Mouse (Mus musculus) layer of hippocampus, adult 2 months (tissue): ENCODE measurements at regions not wholly inside any gene's neighbourhood (a gene's known extent, or its start where the extent isn't known, plus 50 kb on each side); places are given as distances from the start of the nearest gene placed in this dataset.

Source experiments
- DNase-seq, 2 experiments: peaks; one replicate each; pipeline ENCODE4 v3.0.0; 2022; ENCODE audit warnings: low spot score in 2 of 2
- H3K27ac ChIP-seq: fragments of 200-600 bp; 2 replicates; pipeline ENCODE4 v1.8.1; 2022
- H3K4me3 ChIP-seq: fragments of 200-600 bp; 2 replicates; pipeline ENCODE4 v1.8.1; 2022; ENCODE audit warnings: mild to moderate bottlenecking
- CTCF ChIP-seq: fragments of 200-600 bp; conservative IDR thresholded peaks from 2 replicates; pipeline ENCODE4 v1.8.1; 2022; ENCODE audit warnings: antibody characterized with exemption, mild to moderate bottlenecking, moderate library complexity

DNA sequence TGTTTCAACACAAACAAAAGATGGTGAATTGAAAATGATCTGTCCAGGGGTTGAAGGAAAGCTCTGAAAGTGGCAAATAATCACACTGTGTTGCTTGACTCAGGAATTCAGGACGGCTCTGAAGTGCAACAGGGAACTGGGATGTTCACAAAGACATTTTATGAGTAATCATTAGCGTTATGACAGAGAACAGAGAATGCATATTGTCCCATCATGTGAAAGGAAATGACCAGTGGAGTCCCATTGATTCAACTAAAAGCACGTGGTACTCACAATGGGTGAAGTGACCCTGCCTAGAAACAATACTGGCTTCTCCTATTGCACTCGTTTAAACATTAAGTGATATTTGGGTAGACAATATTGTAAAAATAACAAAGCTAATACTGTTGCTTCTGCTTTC is 466.1 kb downstream of the Hsfy2 start:
- Histone ChIP-seq H3K27ac (no peak overlapping the region), H3K4me3 (no peak overlapping the region)
- no peak for DNase-seq
- TF ChIP-seq CTCF = no peak

DNA sequence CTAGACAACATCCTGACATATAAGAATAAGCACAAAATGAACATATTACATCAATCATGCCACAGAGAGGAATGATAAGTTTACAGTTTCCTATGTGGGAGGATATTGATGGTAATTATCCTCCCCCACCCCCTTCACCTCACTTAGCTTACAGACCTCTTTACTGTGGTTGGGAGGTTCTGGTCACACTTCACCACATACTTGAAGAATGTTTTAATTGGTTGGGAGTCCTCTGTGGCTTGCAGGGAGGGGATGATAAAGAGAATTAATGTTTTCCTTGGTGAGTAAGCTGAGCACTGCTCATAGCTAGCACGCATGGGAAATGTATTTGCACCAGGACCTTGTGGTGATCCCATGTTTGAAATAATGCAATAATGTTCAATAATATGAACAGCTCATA is 468.5 kb downstream of the Hsfy2 start:
- DNase-seq = no peak
- H3K27ac ChIP-seq = no peak overlapping the region
- no peak overlapping the region for H3K4me3 ChIP-seq
- no peak for TF ChIP-seq CTCF

DNA sequence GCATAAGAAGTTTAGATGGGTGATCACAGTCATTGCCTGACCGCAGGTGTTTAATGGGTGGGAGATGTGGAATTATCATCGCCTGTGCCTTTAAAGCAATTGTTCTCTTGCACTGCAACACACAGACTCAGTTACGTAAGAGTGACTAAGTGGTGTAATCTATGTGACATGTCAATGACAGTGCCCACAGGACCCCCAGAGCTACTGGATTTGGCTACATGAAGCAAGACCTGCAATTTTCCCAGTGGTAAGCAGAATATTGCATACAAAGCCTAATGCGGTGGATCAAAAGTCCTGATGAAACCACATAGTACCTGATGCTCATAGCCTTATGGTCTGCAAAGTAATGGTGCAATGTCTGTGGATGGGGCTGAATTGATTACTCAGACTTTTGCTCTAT is 469.2 kb downstream of the Hsfy2 start:
- TF ChIP-seq CTCF = no peak
- Histone ChIP-seq H3K27ac (no peak overlapping the region), H3K4me3 (no peak overlapping the region)
- no peak for DNase-seq

DNA sequence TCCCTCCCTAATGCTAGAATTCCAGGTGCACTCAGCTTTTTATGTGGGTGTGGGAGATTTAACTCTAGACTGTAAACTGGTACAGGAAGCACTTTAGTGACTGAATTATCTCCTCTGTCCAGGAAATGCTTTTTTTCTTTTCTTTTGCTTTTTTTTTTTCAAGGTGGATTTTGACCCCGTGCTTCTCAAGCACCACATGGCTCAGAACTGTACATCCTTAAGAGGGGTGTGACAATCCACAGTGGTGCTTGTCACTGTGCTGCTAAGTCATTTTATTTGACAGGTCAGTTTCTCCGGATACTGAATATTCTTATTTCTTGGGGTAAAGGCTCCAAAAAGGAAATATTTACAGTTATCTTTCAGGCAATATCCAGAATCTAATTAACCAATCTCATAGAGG is 472.0 kb downstream of the Hsfy2 start:
- no peak overlapping the region for H3K27ac ChIP-seq
- H3K4me3 ChIP-seq = no peak overlapping the region
- no peak for TF ChIP-seq CTCF
- no peak for DNase-seq

DNA sequence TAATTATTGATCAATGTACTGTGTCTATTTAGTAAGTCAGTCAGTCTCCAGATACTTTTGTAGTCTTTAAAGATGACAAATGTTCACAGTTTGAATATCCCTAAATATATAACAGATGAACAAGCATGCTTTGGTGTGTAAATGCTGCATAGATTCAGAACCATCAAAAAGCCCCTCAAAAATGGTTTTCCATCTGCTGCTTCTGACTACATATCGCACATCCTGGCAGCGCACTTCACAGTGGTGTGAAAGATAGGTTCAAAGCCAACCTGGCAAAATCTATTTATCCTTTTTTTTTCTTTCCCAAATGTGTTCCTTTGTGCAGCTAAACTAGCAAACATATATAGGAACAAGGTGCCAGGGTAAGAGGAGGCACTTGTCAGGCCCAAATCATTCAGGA is 472.9 kb downstream of the Hsfy2 start:
- no peak for DNase-seq
- no peak for TF ChIP-seq CTCF
- no peak overlapping the region for H3K27ac ChIP-seq
- H3K4me3 ChIP-seq = no peak overlapping the region

DNA sequence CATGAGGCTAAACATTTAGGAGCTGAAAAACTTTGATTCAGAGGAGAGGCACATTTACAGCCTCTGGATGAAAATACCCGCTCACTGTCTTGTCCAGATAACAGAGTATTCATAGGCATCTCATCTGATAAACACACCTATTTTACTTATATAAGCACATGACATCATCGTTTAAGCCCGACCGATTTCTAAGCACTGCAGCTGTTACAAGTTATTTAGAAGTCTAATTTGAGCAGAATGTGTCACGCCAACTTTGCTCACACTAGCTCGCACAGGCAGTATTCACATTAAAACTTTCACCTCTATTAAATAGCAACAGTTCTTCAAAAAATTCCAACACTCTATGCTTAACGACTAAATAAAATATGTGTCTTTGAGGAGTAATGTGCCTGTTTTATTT is 506.3 kb downstream of the Hsfy2 start:
- TF ChIP-seq CTCF = no peak

DNA sequence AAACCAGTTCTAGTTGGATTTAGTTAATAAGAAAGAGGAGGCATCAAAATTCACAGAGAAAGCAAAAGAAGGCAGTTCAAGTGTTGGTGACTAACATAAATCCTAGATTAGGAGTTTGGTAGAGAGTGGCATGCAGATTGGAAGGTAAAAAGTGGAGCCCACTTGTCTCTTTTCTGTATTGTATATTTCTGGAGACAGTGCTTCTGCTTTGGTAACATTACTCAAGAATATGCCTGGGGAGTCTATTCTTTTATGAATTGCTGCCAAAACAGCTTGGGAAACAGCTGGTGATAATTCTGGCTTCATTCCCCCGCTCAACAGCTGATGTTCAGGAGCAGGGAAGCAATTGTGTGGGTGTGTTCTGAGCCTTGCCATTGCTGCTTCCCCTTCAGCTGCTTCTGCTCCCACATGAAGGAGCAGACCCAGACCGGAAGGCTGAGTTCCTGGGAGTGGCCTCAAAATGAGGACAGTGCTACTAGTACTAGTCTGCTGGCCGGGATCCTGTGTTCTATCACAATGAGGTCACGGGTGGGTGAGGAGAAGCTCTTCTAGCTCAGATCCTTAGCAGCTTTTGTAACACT is 547.9 kb downstream of the Hsfy2 start:
- TF ChIP-seq CTCF = no peak
- Histone ChIP-seq H3K4me3 (no peak overlapping the region), H3K27ac (peak overlapping the region; percentile 68)
- peak; percentile 77 to 85 for DNase-seq

More for the DNA sequence above, 506.3 kb downstream of the Hsfy2 start:
- DNase-seq = peak; percentile 11
- Histone ChIP-seq H3K4me3 (no peak overlapping the region), H3K27ac (no peak overlapping the region)

DNA sequence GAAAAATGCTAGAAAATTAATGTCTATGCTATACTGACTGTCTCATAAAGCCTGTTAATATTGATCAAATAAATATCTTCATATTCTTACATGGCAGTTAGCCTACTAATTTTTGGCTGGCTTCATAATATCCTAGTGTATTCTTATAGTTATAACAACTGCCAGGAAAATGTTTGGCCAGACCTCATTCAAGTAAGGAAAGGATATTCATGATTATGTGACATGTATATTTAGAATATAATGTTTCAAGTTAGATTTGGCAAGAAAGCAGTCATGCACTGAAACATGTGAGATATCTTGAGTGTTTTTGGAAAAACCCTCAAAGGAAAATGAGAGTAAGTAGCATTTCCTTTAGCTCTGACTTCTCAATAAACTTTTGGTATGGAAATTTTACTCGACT is 548.9 kb downstream of the Hsfy2 start:
- no peak overlapping the region for H3K27ac ChIP-seq
- H3K4me3 ChIP-seq = no peak overlapping the region
- no peak for TF ChIP-seq CTCF
- no peak for DNase-seq

DNA sequence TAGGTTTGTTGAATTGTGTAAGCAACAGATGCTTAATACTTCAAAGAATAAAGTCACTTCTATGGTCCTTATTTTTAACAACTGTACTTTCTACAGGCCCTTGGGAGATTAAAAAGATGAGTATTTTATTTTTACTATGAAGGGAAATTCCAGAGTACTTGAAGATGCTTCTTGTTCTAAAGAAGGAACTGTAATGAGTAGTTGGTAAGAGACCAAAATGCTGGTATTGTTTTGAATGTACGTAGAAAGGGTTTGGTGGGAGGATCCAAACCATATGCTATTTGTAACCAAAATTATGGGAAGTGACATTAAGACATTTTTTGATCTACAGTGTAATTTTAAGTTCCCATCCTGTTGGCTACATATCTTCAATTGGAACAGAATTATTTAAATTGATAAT is 560.5 kb downstream of the Hsfy2 start:
- DNase-seq = no peak
- H3K27ac ChIP-seq = no peak overlapping the region
- TF ChIP-seq CTCF = no peak
- H3K4me3 ChIP-seq = no peak overlapping the region

DNA sequence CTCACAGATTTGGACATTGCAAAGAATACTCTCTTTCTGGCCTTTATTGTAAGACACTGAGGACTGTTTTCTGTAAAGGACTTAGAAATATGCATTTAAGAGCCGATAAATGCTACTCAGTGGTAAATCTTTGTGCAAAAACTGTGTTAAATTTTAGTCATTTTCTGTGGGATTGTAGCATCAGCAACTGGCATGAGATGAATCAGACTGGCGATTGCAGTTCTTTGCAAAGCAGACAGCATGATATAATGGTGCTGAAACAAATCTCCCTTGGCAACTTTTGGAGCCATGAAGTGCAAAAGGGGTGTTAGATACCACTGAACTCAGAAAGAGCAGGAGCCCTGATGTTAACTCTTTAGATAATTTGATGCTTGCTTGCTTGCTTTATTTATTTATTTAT is 565.0 kb downstream of the Hsfy2 start:
- DNase-seq = peak in 1 of 2 experiments; percentile 7
- no peak for TF ChIP-seq CTCF
- H3K27ac ChIP-seq = 0 out of 2 replicates have a peak overlapping the region, but pooled peaks have one; percentile 28
- H3K4me3 ChIP-seq = no peak overlapping the region

DNA sequence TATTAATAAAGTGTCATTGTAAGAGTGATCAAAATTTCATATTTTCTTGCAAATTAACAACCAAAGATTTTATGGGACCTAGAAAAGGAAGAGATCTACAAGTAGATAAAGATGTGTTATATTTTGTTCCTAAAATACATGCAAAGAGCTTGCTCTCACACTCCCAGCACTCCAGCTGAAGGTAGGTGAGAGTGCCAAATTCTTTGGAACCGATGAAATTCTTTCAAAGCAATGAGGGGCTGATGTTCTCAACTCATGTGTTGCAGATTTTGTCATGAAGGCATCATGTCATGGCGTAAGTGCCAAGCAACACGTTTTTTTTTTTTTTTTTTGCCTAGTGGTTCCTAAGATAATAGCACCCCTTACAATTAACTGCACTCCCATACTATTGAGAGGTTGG is 573.8 kb downstream of the Hsfy2 start:
- Histone ChIP-seq H3K27ac (no peak overlapping the region), H3K4me3 (no peak overlapping the region)
- 0 out of 2 replicates have a peak, but pooled peaks have one; percentile 7 for TF ChIP-seq CTCF
- DNase-seq = no peak
